Mouse (Mus musculus): ENCODE data around the gene Zfr2. TPM values are rescaled to one million over a fixed set of nuclear protein-coding genes. Genes with fewer than 3 reads are reported as not detected.

The Zfr2 gene
- total and polyA plus RNA-seq, 3 experiments = 0.81 to 1.4 TPM; not detected in 1

Other genes starting within 250 kb of the Zfr2 start
Only the 30 nearest of the 32 such genes appear.
- 0.92 and 1.3 TPM in 2 replicates for gene Gng7, start 218.2 kb upstream of the Zfr2 start, total RNA-seq (2012; rRNA removed)
- 1 to 10 TPM in 1 of 2 experiments, not detected in 1; 6.2 TPM for gene Gng7, start 218.2 kb upstream of the Zfr2 start, polyA plus RNA-seq (2012; ENCODE audit: insufficient read depth in 1 of 2, insufficient read length in 2 of 2, low read depth in 1 of 2, low replicate concordance in 2 of 2, missing spikeins in 1 of 2)
- gene Diras1, start 207.5 kb upstream of the Zfr2 start, total RNA-seq (2012; rRNA removed) = not detected in 2 replicates
- under 1 TPM in 1 of 2 experiments, not detected in 1; 0.04 TPM for gene Diras1, start 207.5 kb upstream of the Zfr2 start, polyA plus RNA-seq (2012; ENCODE audit: insufficient read depth in 1 of 2, insufficient read length in 2 of 2, low read depth in 1 of 2, low replicate concordance in 2 of 2, missing spikeins in 1 of 2)
- 14.8 and 19.5 TPM in 2 replicates for gene Slc39a3, start 195.7 kb upstream of the Zfr2 start, total RNA-seq (2012; rRNA removed)
- 10 to 100 TPM in 1 of 2 experiments, not detected in 1; 15.6 TPM for gene Slc39a3, start 195.7 kb upstream of the Zfr2 start, polyA plus RNA-seq (2012; ENCODE audit: insufficient read depth in 1 of 2, insufficient read length in 2 of 2, low read depth in 1 of 2, low replicate concordance in 2 of 2, missing spikeins in 1 of 2)
- 100 and 101 TPM in 2 replicates for gene Sgta, start 173.0 kb upstream of the Zfr2 start, total RNA-seq (2012; rRNA removed)
- 1,000 to 10,000 TPM in 1 of 2 experiments, 100 to 1,000 TPM in 1; 152 to 1,019 TPM for gene Sgta, start 173.0 kb upstream of the Zfr2 start, polyA plus RNA-seq (2012; ENCODE audit: insufficient read depth in 1 of 2, insufficient read length in 2 of 2, low read depth in 1 of 2, low replicate concordance in 2 of 2, missing spikeins in 1 of 2)
- gene Thop1, start 163.1 kb upstream of the Zfr2 start, total RNA-seq (2012; rRNA removed) = 121 and 126 TPM in 2 replicates
- gene Thop1, start 163.1 kb upstream of the Zfr2 start, polyA plus RNA-seq (2012; ENCODE audit: insufficient read depth in 1 of 2, insufficient read length in 2 of 2, low read depth in 1 of 2, low replicate concordance in 2 of 2, missing spikeins in 1 of 2) = 100 to 1,000 TPM in 1 of 2 experiments, 10 to 100 TPM in 1; 75.7 to 113 TPM
- not detected in 2 replicates for gene Creb3l3, start 134.3 kb upstream of the Zfr2 start, total RNA-seq (2012; rRNA removed)
- gene Creb3l3, start 134.3 kb upstream of the Zfr2 start, polyA plus RNA-seq (2012; ENCODE audit: insufficient read depth in 1 of 2, insufficient read length in 2 of 2, low read depth in 1 of 2, low replicate concordance in 2 of 2, missing spikeins in 1 of 2) = under 1 TPM in 1 of 2 experiments, not detected in 1; 0.35 TPM
- 147 and 152 TPM in 2 replicates for gene Map2k2, start 127.2 kb upstream of the Zfr2 start, total RNA-seq (2012; rRNA removed)
- 100 to 1,000 TPM in 1 of 2 experiments, not detected in 1; 212 TPM for gene Map2k2, start 127.2 kb upstream of the Zfr2 start, polyA plus RNA-seq (2012; ENCODE audit: insufficient read depth in 1 of 2, insufficient read length in 2 of 2, low read depth in 1 of 2, low replicate concordance in 2 of 2, missing spikeins in 1 of 2)
- 23.8 and 25.3 TPM in 2 replicates for gene Zbtb7a, start 97.9 kb upstream of the Zfr2 start, total RNA-seq (2012; rRNA removed)
- 10 to 100 TPM; 40.6 to 45.4 TPM for gene Zbtb7a, start 97.9 kb upstream of the Zfr2 start, polyA plus RNA-seq (2012; ENCODE audit: insufficient read depth in 1 of 2, insufficient read length in 2 of 2, low read depth in 1 of 2, low replicate concordance in 2 of 2, missing spikeins in 1 of 2)
- gene Pias4, start 65.2 kb upstream of the Zfr2 start, total RNA-seq (2012; rRNA removed) = 19.5 and 21.0 TPM in 2 replicates
- 10 to 100 TPM in 1 of 2 experiments, not detected in 1; 40.4 TPM for gene Pias4, start 65.2 kb upstream of the Zfr2 start, polyA plus RNA-seq (2012; ENCODE audit: insufficient read depth in 1 of 2, insufficient read length in 2 of 2, low read depth in 1 of 2, low replicate concordance in 2 of 2, missing spikeins in 1 of 2)
- 2,850 and 2,863 TPM in 2 replicates for gene Eef2, start 56.5 kb upstream of the Zfr2 start, total RNA-seq (2012; rRNA removed)
- gene Eef2, start 56.5 kb upstream of the Zfr2 start, polyA plus RNA-seq (2012; ENCODE audit: insufficient read depth in 1 of 2, insufficient read length in 2 of 2, low read depth in 1 of 2, low replicate concordance in 2 of 2, missing spikeins in 1 of 2) = 1,000 to 10,000 TPM; 3,442 to 4,586 TPM
- gene Dapk3, start 50.1 kb upstream of the Zfr2 start, total RNA-seq (2012; rRNA removed) = 42.3 and 49.2 TPM in 2 replicates
- 10 to 100 TPM in 1 of 2 experiments, not detected in 1; 79.1 TPM for gene Dapk3, start 50.1 kb upstream of the Zfr2 start, polyA plus RNA-seq (2012; ENCODE audit: insufficient read depth in 1 of 2, insufficient read length in 2 of 2, low read depth in 1 of 2, low replicate concordance in 2 of 2, missing spikeins in 1 of 2)
- gene 4930442H23Rik, start 49.3 kb upstream of the Zfr2 start, total RNA-seq (2012; rRNA removed) = 0.13 and 0.31 TPM in 2 replicates
- gene 4930442H23Rik, start 49.3 kb upstream of the Zfr2 start, polyA plus RNA-seq (2012; ENCODE audit: insufficient read depth in 1 of 2, insufficient read length in 2 of 2, low read depth in 1 of 2, low replicate concordance in 2 of 2, missing spikeins in 1 of 2) = under 1 TPM in 1 of 2 experiments, not detected in 1; 0.42 TPM
- not detected in 2 replicates for gene Nmrk2, start 31.1 kb upstream of the Zfr2 start, total RNA-seq (2012; rRNA removed)
- gene Nmrk2, start 31.1 kb upstream of the Zfr2 start, polyA plus RNA-seq (2012; ENCODE audit: insufficient read depth in 1 of 2, insufficient read length in 2 of 2, low read depth in 1 of 2, low replicate concordance in 2 of 2, missing spikeins in 1 of 2) = not detected
- 0.19 and 0.20 TPM in 2 replicates for gene Atcay, start 2.3 kb upstream of the Zfr2 start, total RNA-seq (2012; rRNA removed)
- gene Atcay, start 2.3 kb upstream of the Zfr2 start, polyA plus RNA-seq (2012; ENCODE audit: insufficient read depth in 1 of 2, insufficient read length in 2 of 2, low read depth in 1 of 2, low replicate concordance in 2 of 2, missing spikeins in 1 of 2) = under 1 TPM in 1 of 2 experiments, not detected in 1; 0.33 TPM
- 0.10 and 0.23 TPM in 2 replicates for gene Matk, start 19.8 kb downstream of the Zfr2 start, total RNA-seq (2012; rRNA removed)
- 1 to 10 TPM in 1 of 2 experiments, not detected in 1; 1.0 TPM for gene Matk, start 19.8 kb downstream of the Zfr2 start, polyA plus RNA-seq (2012; ENCODE audit: insufficient read depth in 1 of 2, insufficient read length in 2 of 2, low read depth in 1 of 2, low replicate concordance in 2 of 2, missing spikeins in 1 of 2)
- 137 and 150 TPM in 2 replicates for gene Mrpl54, start 33.8 kb downstream of the Zfr2 start, total RNA-seq (2012; rRNA removed)
- gene Mrpl54, start 33.8 kb downstream of the Zfr2 start, polyA plus RNA-seq (2012; ENCODE audit: insufficient read depth in 1 of 2, insufficient read length in 2 of 2, low read depth in 1 of 2, low replicate concordance in 2 of 2, missing spikeins in 1 of 2) = 100 to 1,000 TPM; 157 to 421 TPM
- gene Apba3, start 33.8 kb downstream of the Zfr2 start, total RNA-seq (2012; rRNA removed) = 68.9 and 81.3 TPM in 2 replicates
- 10 to 100 TPM in 1 of 2 experiments, not detected in 1; 73.2 TPM for gene Apba3, start 33.8 kb downstream of the Zfr2 start, polyA plus RNA-seq (2012; ENCODE audit: insufficient read depth in 1 of 2, insufficient read length in 2 of 2, low read depth in 1 of 2, low replicate concordance in 2 of 2, missing spikeins in 1 of 2)
- gene Tjp3, start 58.4 kb downstream of the Zfr2 start, total RNA-seq (2012; rRNA removed) = 2.5 and 2.9 TPM in 2 replicates
- gene Tjp3, start 58.4 kb downstream of the Zfr2 start, polyA plus RNA-seq (2012; ENCODE audit: insufficient read depth in 1 of 2, insufficient read length in 2 of 2, low read depth in 1 of 2, low replicate concordance in 2 of 2, missing spikeins in 1 of 2) = 1 to 10 TPM in 1 of 2 experiments, not detected in 1; 4.9 TPM
- 14.1 and 14.4 TPM in 2 replicates for gene Pip5k1c, start 59.8 kb downstream of the Zfr2 start, total RNA-seq (2012; rRNA removed)
- 10 to 100 TPM in 1 of 2 experiments, not detected in 1; 40.5 TPM for gene Pip5k1c, start 59.8 kb downstream of the Zfr2 start, polyA plus RNA-seq (2012; ENCODE audit: insufficient read depth in 1 of 2, insufficient read length in 2 of 2, low read depth in 1 of 2, low replicate concordance in 2 of 2, missing spikeins in 1 of 2)
- 43.5 and 47.6 TPM in 2 replicates for gene Cactin, start 87.9 kb downstream of the Zfr2 start, total RNA-seq (2012; rRNA removed)
- 10 to 100 TPM in 1 of 2 experiments, not detected in 1; 66.8 TPM for gene Cactin, start 87.9 kb downstream of the Zfr2 start, polyA plus RNA-seq (2012; ENCODE audit: insufficient read depth in 1 of 2, insufficient read length in 2 of 2, low read depth in 1 of 2, low replicate concordance in 2 of 2, missing spikeins in 1 of 2)
- gene Tbxa2r, start 95.6 kb downstream of the Zfr2 start, total RNA-seq (2012; rRNA removed) = 0.13 TPM in 1 of 2 replicates, not detected in the other
- under 1 TPM in 1 of 2 experiments, not detected in 1; 0.31 TPM for gene Tbxa2r, start 95.6 kb downstream of the Zfr2 start, polyA plus RNA-seq (2012; ENCODE audit: insufficient read depth in 1 of 2, insufficient read length in 2 of 2, low read depth in 1 of 2, low replicate concordance in 2 of 2, missing spikeins in 1 of 2)
- not detected in 2 replicates for gene Gipc3, start 110.1 kb downstream of the Zfr2 start, total RNA-seq (2012; rRNA removed)
- gene Gipc3, start 110.1 kb downstream of the Zfr2 start, polyA plus RNA-seq (2012; ENCODE audit: insufficient read depth in 1 of 2, insufficient read length in 2 of 2, low read depth in 1 of 2, low replicate concordance in 2 of 2, missing spikeins in 1 of 2) = not detected
- 22.8 and 27.0 TPM in 2 replicates for gene Hmg20b, start 117.3 kb downstream of the Zfr2 start, total RNA-seq (2012; rRNA removed)
- gene Hmg20b, start 117.3 kb downstream of the Zfr2 start, polyA plus RNA-seq (2012; ENCODE audit: insufficient read depth in 1 of 2, insufficient read length in 2 of 2, low read depth in 1 of 2, low replicate concordance in 2 of 2, missing spikeins in 1 of 2) = 10 to 100 TPM in 1 of 2 experiments, not detected in 1; 92.7 TPM
- 17.9 and 29.0 TPM in 2 replicates for gene Mfsd12, start 124.3 kb downstream of the Zfr2 start, total RNA-seq (2012; rRNA removed)
- 10 to 100 TPM in 1 of 2 experiments, not detected in 1; 22.5 TPM for gene Mfsd12, start 124.3 kb downstream of the Zfr2 start, polyA plus RNA-seq (2012; ENCODE audit: insufficient read depth in 1 of 2, insufficient read length in 2 of 2, low read depth in 1 of 2, low replicate concordance in 2 of 2, missing spikeins in 1 of 2)
- gene 4930404N11Rik, start 132.7 kb downstream of the Zfr2 start, total RNA-seq (2012; rRNA removed) = 6.7 and 12.1 TPM in 2 replicates
- 1 to 10 TPM in 1 of 2 experiments, not detected in 1; 3.1 TPM for gene 4930404N11Rik, start 132.7 kb downstream of the Zfr2 start, polyA plus RNA-seq (2012; ENCODE audit: insufficient read depth in 1 of 2, insufficient read length in 2 of 2, low read depth in 1 of 2, low replicate concordance in 2 of 2, missing spikeins in 1 of 2)
- 20.7 and 24.7 TPM in 2 replicates for gene Fzr1, start 145.4 kb downstream of the Zfr2 start, total RNA-seq (2012; rRNA removed)
- gene Fzr1, start 145.4 kb downstream of the Zfr2 start, polyA plus RNA-seq (2012; ENCODE audit: insufficient read depth in 1 of 2, insufficient read length in 2 of 2, low read depth in 1 of 2, low replicate concordance in 2 of 2, missing spikeins in 1 of 2) = 100 to 1,000 TPM in 1 of 2 experiments, not detected in 1; 115 TPM
- gene Dohh, start 151.3 kb downstream of the Zfr2 start, total RNA-seq (2012; rRNA removed) = 153 and 157 TPM in 2 replicates
- gene Dohh, start 151.3 kb downstream of the Zfr2 start, polyA plus RNA-seq (2012; ENCODE audit: insufficient read depth in 1 of 2, insufficient read length in 2 of 2, low read depth in 1 of 2, low replicate concordance in 2 of 2, missing spikeins in 1 of 2) = 100 to 1,000 TPM in 1 of 2 experiments, not detected in 1; 145 TPM
- gene Gm48551, start 151.3 kb downstream of the Zfr2 start, total RNA-seq (2012; rRNA removed) = 0.46 and 0.62 TPM in 2 replicates
- 1 to 10 TPM in 1 of 2 experiments, not detected in 1; 2.6 TPM for gene Gm48551, start 151.3 kb downstream of the Zfr2 start, polyA plus RNA-seq (2012; ENCODE audit: insufficient read depth in 1 of 2, insufficient read length in 2 of 2, low read depth in 1 of 2, low replicate concordance in 2 of 2, missing spikeins in 1 of 2)
- gene Gm48552, start 155.8 kb downstream of the Zfr2 start, total RNA-seq (2012; rRNA removed) = 0.49 and 0.89 TPM in 2 replicates
- 1 to 10 TPM in 1 of 2 experiments, not detected in 1; 1.2 TPM for gene Gm48552, start 155.8 kb downstream of the Zfr2 start, polyA plus RNA-seq (2012; ENCODE audit: insufficient read depth in 1 of 2, insufficient read length in 2 of 2, low read depth in 1 of 2, low replicate concordance in 2 of 2, missing spikeins in 1 of 2)
- gene Smim24, start 159.9 kb downstream of the Zfr2 start, total RNA-seq (2012; rRNA removed) = 6.5 and 6.7 TPM in 2 replicates
- 10 to 100 TPM in 1 of 2 experiments, not detected in 1; 29.5 TPM for gene Smim24, start 159.9 kb downstream of the Zfr2 start, polyA plus RNA-seq (2012; ENCODE audit: insufficient read depth in 1 of 2, insufficient read length in 2 of 2, low read depth in 1 of 2, low replicate concordance in 2 of 2, missing spikeins in 1 of 2)

Data from MEL (cell line).